Mouse (Mus musculus) heart, embryonic 11.5 days (tissue): ENCODE results near the gene Sec61a2. TPM values are rescaled to one million over a fixed set of nuclear protein-coding genes. Genes with fewer than 3 reads are reported as not detected.
A peak's percentile ranks its signal among the peaks of the same experiment; 100 is the strongest.

ENCODE experiments used
- ATAC-seq: fragments of 200-750 bp; cut with Nextera tagmentation; replicated peaks from 2 replicates; pipeline ENCODE4 v1.8.0; 2017; ENCODE audit warnings: moderate library complexity; ENCODE audit not compliant: insufficient number of reproducible peaks, low FRiP score, low TSS enrichment
- H3K27ac ChIP-seq: fragments of 300-500 bp; sonication (generic); 2 replicates; pipeline ENCODE4 v1.5.1; 2014; ENCODE audit warnings: mild to moderate bottlenecking, low read depth, low read length
- H3K27me3 ChIP-seq: fragments of 300-500 bp; sonication (generic); 2 replicates; pipeline ENCODE4 v1.6.1; 2014; ENCODE audit warnings: mild to moderate bottlenecking, low read length, mixed read lengths; ENCODE audit not compliant: control insufficient read depth, insufficient read depth
- H3K36me3 ChIP-seq: fragments of 300-500 bp; sonication (generic); 2 replicates; pipeline ENCODE4 v1.6.1; 2014; ENCODE audit warnings: mild to moderate bottlenecking, low read length, moderate library complexity, mixed read lengths; ENCODE audit not compliant: control insufficient read depth, insufficient read depth
- H3K4me1 ChIP-seq: fragments of 300-500 bp; sonication (generic); 2 replicates; pipeline ENCODE4 v1.6.1; 2014; ENCODE audit warnings: low read length; ENCODE audit not compliant: control insufficient read depth, insufficient read depth
- H3K4me2 ChIP-seq: fragments of 300-500 bp; sonication (generic); 2 replicates; pipeline ENCODE4 v1.6.1; 2014; ENCODE audit warnings: mild to moderate bottlenecking, moderate library complexity
- H3K4me3 ChIP-seq: fragments of 300-500 bp; sonication (generic); 2 replicates; pipeline ENCODE4 v1.5.1; 2014; ENCODE audit warnings: low read depth, low read length
- H3K9ac ChIP-seq: fragments of 300-500 bp; sonication (generic); 2 replicates; pipeline ENCODE4 v1.6.1; 2014; ENCODE audit warnings: mild to moderate bottlenecking, low read depth, low read length, moderate library complexity
- H3K9me3 ChIP-seq: fragments of 300-500 bp; sonication (generic); replicated peaks from 2 replicates; pipeline ENCODE4 v1.6.1; 2016; ENCODE audit warnings: low read length; ENCODE audit not compliant: control insufficient read depth
- WGBS: fragments of 180-500 bp; shearing (Covaris S2); extraction: QIAGEN DNeasy Blood & Tissue Kit; methylation state at CpG from one replicate; pipeline ENCODE4 v1.1.7; 2014; ENCODE audit not compliant: insufficient replicate concordance; 5-methylcytosine and 5-hydroxymethylcytosine counted together
- polyA plus RNA-seq: library from polyadenylated mRNA; unstranded; fragments of >200 nt; fragmentation: Nextera tagmentation; extraction: Ambion mirVana; gene quantifications from 2 replicates; pipeline ENCODE4 v1.2.1, GENCODE M21; 2014

The Sec61a2 gene
- polyA plus RNA-seq, 1 experiment from 2014 or later = 55.1 TPM

DNA sequence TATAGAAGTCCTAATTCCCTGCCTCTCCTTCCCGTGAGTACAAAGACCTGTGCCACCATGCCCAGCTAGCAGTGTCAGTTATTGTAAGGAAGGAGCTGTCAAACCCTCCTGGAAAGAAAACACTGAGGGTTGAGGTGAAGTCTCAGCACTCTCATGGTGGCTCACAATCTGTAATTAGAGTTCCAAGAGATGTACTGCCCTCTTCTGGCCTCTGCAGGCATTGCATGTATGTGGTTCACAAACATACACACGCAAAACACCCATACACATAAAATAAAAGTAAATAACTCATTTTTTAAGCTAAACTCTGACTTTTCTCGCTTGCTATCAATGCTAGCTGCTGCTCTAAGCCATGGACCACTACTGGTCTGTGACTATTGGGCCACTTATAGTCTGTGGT, 11.4 kb upstream of the Sec61a2 start:
- Histone ChIP-seq H3K27ac (no peak overlapping the region), H3K4me1 (no peaks in the 10 kb centered on the region), H3K4me2 (no peak overlapping the region), H3K4me3 (no peak overlapping the region), H3K9ac (no peak overlapping the region), H3K9me3 (no peaks in the 10 kb centered on the region), H3K36me3 (0 out of 2 replicates have a peak, but pooled peaks cover 2% of the 10 kb centered on the region), H3K27me3 (no peaks in the 10 kb centered on the region)
- WGBS = 46% methylated on average over 3 of the region's 3 CpGs
- ATAC-seq = no peak

DNA sequence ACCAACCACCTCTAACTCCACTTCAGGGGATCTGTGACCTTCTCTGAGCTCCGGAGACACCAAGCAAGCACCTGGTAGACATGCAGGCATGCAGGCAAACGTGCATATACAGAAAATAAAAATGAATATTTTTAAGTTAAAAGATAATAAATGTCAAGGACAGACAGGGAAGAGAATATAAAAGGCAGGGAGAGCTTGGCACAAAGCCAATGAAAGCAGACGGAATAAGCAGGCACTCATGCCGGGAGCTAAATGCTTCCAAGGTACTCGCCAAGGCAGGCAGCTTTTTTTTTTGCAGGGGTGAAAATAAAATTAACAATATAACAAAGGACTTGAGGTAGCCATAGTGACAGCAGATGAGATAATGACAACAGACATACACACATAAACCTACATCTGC, 10.9 kb upstream of the Sec61a2 start:
- H3K27me3 ChIP-seq = no peaks in the 10 kb centered on the region
- no peak overlapping the region for H3K4me2 ChIP-seq
- H3K4me1 ChIP-seq = no peaks in the 10 kb centered on the region
- no peaks in the 10 kb centered on the region for H3K9me3 ChIP-seq
- H3K9ac ChIP-seq = no peak overlapping the region
- ATAC-seq = no peak
- WGBS = 44% methylated on average over 5 of the region's 5 CpGs
- H3K4me3 ChIP-seq = no peak overlapping the region
- H3K36me3 ChIP-seq = 0 out of 2 replicates have a peak, but pooled peaks cover 2% of the 10 kb centered on the region
- H3K27ac ChIP-seq = no peak overlapping the region

DNA sequence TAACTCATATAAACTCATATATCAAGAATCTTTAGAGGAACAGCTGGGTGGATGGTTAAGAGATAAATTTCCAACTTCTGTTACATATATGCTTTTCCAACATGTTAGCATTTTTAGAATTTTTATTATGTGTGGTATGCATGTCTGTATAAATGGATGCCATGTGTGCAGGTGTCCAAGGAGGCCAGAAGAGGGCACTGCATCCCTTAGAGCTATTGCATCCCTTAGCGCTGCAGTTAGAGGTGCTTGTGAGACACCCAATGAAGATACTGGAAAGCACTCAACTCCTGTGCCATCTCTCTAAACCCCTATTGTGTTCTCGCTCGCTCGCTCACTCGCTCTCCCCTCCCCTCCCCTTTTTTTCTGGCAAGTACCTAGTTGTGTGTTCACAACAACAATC, 4.9 kb upstream of the Sec61a2 start:
- no peaks in the 10 kb centered on the region for H3K4me1 ChIP-seq
- no peak overlapping the region for H3K9ac ChIP-seq
- H3K36me3 ChIP-seq = 0 out of 2 replicates have a peak, but pooled peaks cover 2% of the 10 kb centered on the region
- no peak overlapping the region for H3K27ac ChIP-seq
- no peak overlapping the region for H3K4me2 ChIP-seq
- 59% methylated on average over 5 of the region's 5 CpGs for WGBS
- no peaks in the 10 kb centered on the region for H3K27me3 ChIP-seq
- H3K4me3 ChIP-seq = no peak overlapping the region
- no peak for ATAC-seq
- H3K9me3 ChIP-seq = no peaks in the 10 kb centered on the region

DNA sequence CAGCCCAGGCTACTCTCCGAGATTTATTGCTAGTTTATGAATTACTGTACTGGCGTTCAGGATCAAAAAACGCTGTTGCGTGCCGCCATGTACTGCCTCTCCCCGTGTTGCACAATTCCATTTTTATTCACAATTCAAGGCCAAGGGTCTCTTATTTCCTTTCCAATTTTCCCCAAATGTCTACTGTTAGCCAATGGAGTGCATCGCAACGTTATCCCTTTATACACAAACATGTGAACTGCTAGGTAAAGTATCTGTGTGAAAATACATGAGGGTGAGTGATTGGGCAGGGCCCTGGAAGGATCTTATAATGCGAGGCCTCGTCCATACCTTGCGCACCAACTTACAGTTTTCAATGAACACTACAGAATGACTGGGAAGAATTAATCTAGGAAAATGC, 936 bp downstream of the Sec61a2 start:
- ATAC-seq = no peak
- Histone ChIP-seq H3K4me2 (peak overlapping the region; percentile 68), H3K36me3 (peaks cover 3% of the 10 kb centered on the region; the same call in 1 of the 2 replicates), H3K9ac (peak overlapping the region; percentile 4), H3K27ac (no peak overlapping the region), H3K27me3 (no peaks in the 10 kb centered on the region), H3K4me3 (peak overlapping the region; percentile 72), H3K4me1 (no peaks in the 10 kb centered on the region), H3K9me3 (no peaks in the 10 kb centered on the region)
- 47% methylated on average over 11 of the region's 11 CpGs for WGBS

DNA sequence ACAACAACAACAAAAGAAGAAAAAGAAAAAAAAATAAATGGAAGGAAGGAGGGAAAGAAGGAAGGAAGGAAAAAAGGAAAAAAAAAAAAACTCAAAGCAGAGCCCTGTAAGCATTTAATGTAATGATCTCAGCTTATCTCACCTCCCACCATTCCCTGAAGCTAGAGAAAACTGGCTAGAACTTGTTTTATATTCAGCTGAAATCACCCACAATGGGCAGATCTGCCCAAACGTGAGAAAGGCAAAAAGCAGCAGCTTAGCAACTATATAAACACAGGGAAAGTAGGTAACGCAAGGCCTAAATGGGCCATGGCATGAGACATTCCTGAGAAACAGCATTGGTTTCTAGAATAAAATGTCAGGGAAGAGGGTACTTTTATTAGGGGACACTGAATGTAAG, 5.8 kb downstream of the Sec61a2 start:
- no peaks in the 10 kb centered on the region for H3K4me1 ChIP-seq
- ATAC-seq = no peak

DNA sequence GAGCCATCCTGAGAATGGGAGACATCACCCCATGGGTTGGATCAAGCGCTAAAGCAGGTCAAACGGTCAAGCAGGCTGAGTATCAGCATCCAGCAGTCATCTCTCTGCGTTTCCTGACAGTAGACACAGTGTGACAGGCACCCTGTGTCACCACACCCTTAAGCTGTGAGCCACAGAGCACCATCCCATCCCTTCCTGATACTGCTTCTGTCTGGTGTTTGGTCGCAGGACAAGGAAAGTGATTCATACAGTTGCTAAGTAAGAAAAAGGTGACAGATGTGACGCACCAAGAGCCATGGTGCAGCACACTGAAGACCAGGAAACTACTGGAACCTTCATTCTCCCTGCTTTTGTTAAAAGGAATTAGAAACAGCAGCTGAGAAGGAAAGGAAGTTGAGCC, 6.4 kb downstream of the Sec61a2 start:
- no peaks in the 10 kb centered on the region for H3K27me3 ChIP-seq
- WGBS = 69% methylated on average over 5 of the region's 5 CpGs
- H3K9ac ChIP-seq = no peak overlapping the region
- H3K9me3 ChIP-seq = no peaks in the 10 kb centered on the region
- H3K4me2 ChIP-seq = no peak overlapping the region
- ATAC-seq = no peak
- H3K27ac ChIP-seq = no peak overlapping the region
- H3K36me3 ChIP-seq = peaks cover 16% of the 10 kb centered on the region
- no peak overlapping the region for H3K4me3 ChIP-seq
- no peaks in the 10 kb centered on the region for H3K4me1 ChIP-seq

More for the DNA sequence above, 5.8 kb downstream of the Sec61a2 start:
- Histone ChIP-seq H3K9me3 (no peaks in the 10 kb centered on the region), H3K27me3 (no peaks in the 10 kb centered on the region), H3K4me3 (no peak overlapping the region), H3K9ac (no peak overlapping the region), H3K4me2 (no peak overlapping the region), H3K36me3 (peaks cover 16% of the 10 kb centered on the region), H3K27ac (no peak overlapping the region)
- WGBS = 67% methylated on average over 2 of the region's 2 CpGs

DNA sequence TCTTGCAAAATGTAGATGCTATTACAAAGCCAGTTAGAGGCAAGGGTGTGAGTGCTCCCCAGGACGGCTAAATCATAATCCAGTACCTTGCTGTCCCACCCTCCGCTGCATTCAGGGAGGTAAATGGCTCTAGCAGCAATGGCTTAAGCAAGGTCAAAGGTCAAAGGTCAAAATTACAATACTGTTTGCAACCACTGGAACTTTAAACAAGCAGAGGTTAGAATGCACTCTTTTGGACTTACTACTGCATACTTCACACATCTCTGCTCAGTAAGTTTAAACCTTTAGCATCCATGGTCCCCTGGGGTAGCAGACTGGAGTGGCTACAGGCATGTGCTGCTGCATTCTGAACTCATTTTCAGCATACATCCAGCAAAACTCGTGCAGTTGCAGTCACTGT, 17.8 kb downstream of the Sec61a2 start:
- H3K4me2 ChIP-seq = no peak overlapping the region

DNA sequence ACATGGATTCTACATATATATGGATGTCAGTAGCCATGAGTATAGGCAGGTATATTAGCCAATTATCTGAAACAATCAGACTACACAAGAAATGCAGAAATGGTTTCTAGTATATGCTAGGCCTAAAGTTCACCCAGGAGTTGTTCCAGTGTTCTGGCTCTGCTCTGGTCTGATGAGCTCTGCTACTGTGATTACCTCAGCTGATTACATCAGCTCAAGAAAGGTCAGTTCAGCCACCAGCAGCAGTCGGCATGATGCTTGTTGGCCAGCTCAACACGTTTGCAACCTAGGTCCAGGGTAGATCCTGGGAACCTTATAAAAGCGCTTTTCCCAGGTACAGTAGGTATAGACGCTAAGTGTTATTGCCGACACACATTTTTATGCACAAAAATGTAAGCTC, 25.5 kb downstream of the Sec61a2 start:
- H3K4me3 ChIP-seq = no peak overlapping the region
- no peaks in the 10 kb centered on the region for H3K4me1 ChIP-seq
- no peak overlapping the region for H3K27ac ChIP-seq
- no peak overlapping the region for H3K9ac ChIP-seq
- no peak for ATAC-seq
- H3K9me3 ChIP-seq = no peaks in the 10 kb centered on the region
- peaks cover 27% of the 10 kb centered on the region for H3K36me3 ChIP-seq
- no peaks in the 10 kb centered on the region for H3K27me3 ChIP-seq
- H3K4me2 ChIP-seq = no peak overlapping the region
- WGBS = 84% methylated on average over 5 of the region's 5 CpGs

More for the DNA sequence above, 17.8 kb downstream of the Sec61a2 start:
- ATAC-seq = no peak
- Histone ChIP-seq H3K9me3 (no peaks in the 10 kb centered on the region), H3K27me3 (no peaks in the 10 kb centered on the region), H3K27ac (no peak overlapping the region), H3K4me3 (no peak overlapping the region), H3K36me3 (peaks cover 22% of the 10 kb centered on the region), H3K9ac (no peak overlapping the region), H3K4me1 (no peaks in the 10 kb centered on the region)
- 87% methylated on average over 3 of the region's 3 CpGs for WGBS

DNA sequence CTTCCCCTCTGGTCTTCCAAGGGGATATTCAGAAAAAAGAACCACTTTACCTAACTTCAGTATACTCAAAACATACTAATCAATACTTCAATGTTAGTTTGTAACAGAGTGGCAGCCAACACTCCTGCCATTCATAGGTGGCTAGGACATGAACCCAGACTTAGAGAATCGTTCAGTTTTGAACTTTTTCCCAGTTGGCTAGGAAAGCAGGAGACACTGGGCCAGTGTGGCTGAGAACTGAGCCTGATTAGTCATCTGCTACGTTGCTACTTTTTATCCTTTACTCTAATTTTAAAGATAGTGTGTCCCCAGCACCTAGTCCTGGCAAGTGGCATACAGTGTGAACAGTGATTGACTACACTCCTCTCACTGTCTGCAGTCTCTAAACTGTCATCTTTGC, 27.6 kb downstream of the Sec61a2 start:
- Histone ChIP-seq H3K4me2 (no peak overlapping the region), H3K9ac (no peak overlapping the region), H3K36me3 (peaks cover 11% of the 10 kb centered on the region), H3K27me3 (no peaks in the 10 kb centered on the region), H3K27ac (no peak overlapping the region), H3K4me1 (no peaks in the 10 kb centered on the region), H3K4me3 (no peak overlapping the region), H3K9me3 (no peaks in the 10 kb centered on the region)
- WGBS = 85% methylated on average over 2 of the region's 2 CpGs
- no peak for ATAC-seq
